Comparison of ENCODE assay signal across 16 mouse cellular contexts in genomic region chr15:93475688-93476087, GRCm38 (mm10).
"Had no signal": no experiment of that assay in that cellular context is flagged by ENCODE, and none has a peak within 500 bp of the region (broad histone marks: within the 10 kb centered on the region; RNA-seq: fewer than 3 reads in every experiment).

No protein-coding gene starts in this region.

- H3K27me3 ChIP-seq: liver, embryonic 13.5 days; liver, embryonic 15.5 days; megakaryocyte, embryonic 14.5 days; midbrain, embryonic 13.5 days; midbrain, embryonic 15.5 days; neural tube, embryonic 12.5 days; stomach, embryonic 15.5 days had no signal

- H3K4me3 ChIP-seq: liver, embryonic 13.5 days; liver, embryonic 15.5 days; megakaryocyte, embryonic 14.5 days; midbrain, embryonic 13.5 days; midbrain, embryonic 15.5 days; neural tube, embryonic 12.5 days; stomach, embryonic 15.5 days had no signal

- H3K9me3 ChIP-seq: liver, embryonic 13.5 days; liver, embryonic 15.5 days; megakaryocyte, embryonic 14.5 days; midbrain, embryonic 13.5 days; midbrain, embryonic 15.5 days; neural tube, embryonic 12.5 days; stomach, embryonic 15.5 days had no signal

- DNase-seq: liver, embryonic 13.5 days; liver, postnatal 0 days; right cerebral cortex, postnatal 14 days; thymus, adult 2 months; thymus, postnatal 25 days; thymus, postnatal 4 days had no signal

- H3K27ac ChIP-seq: liver, embryonic 13.5 days; liver, embryonic 15.5 days; macrophage; midbrain, embryonic 13.5 days; midbrain, embryonic 15.5 days; neural tube, embryonic 12.5 days; stomach, embryonic 15.5 days; stomach, postnatal 0 days had no signal

- H3K4me2 ChIP-seq: liver, embryonic 11.5 days; liver, embryonic 13.5 days; liver, embryonic 15.5 days; midbrain, embryonic 11.5 days; midbrain, embryonic 13.5 days; midbrain, embryonic 15.5 days; neural tube, embryonic 12.5 days; stomach, embryonic 15.5 days had no signal

- H3K36me3 ChIP-seq: midbrain, embryonic 13.5 days; midbrain, embryonic 15.5 days; neural tube, embryonic 12.5 days; stomach, embryonic 15.5 days had no signal

- H3K9ac ChIP-seq: liver, embryonic 13.5 days; liver, embryonic 15.5 days; liver, postnatal 0 days; midbrain, embryonic 13.5 days; midbrain, embryonic 15.5 days; neural tube, embryonic 12.5 days; stomach, embryonic 15.5 days had no signal

- H3K4me1 ChIP-seq: stomach, embryonic 15.5 days had no signal

- ATAC-seq: liver, postnatal 0 days; midbrain, embryonic 13.5 days; midbrain, embryonic 15.5 days had no signal
